Mouse (Mus musculus) CH12.LX (cell line): ENCODE results near the gene Uba2. TPM values are rescaled to one million over a fixed set of nuclear protein-coding genes. Genes with fewer than 3 reads are reported as not detected.
"Not testable (repeated sequence)": the region's sequence is repeated elsewhere in the genome, so short reads cannot be mapped to it uniquely, and the experiment has no call there.

Experiments
- DNase-seq: peaks from one replicate; pipeline ENCODE4 v3.0.0-alpha.2; 2013; ENCODE audit errors: extremely low read depth
- H3K27ac ChIP-seq: 2 replicates; pipeline ENCODE4 v1.5.1; 2012; ENCODE audit warnings: low read depth, mild to moderate bottlenecking, control low read depth, moderate library complexity; ENCODE audit not compliant: insufficient read depth
- H3K27me3 ChIP-seq: replicated peaks from 2 replicates; pipeline ENCODE3; 2012; ENCODE audit warnings: inconsistent platforms
- H3K36me3 ChIP-seq, 2 experiments: replicated peaks in 1 of 2; 2 replicates each; pipeline versions ENCODE3 to v1.6.1; 2012; ENCODE audit warnings: inconsistent platforms in 1 of 2, low read length in 1 of 2, mild to moderate bottlenecking in 1 of 2, mixed read lengths in 1 of 2, moderate library complexity in 1 of 2; ENCODE audit not compliant: control insufficient read depth in 1 of 2, insufficient read depth in 1 of 2
- H3K4me1 ChIP-seq, 2 experiments: 2 replicates each; pipeline ENCODE4 v1.6.1; 2012; ENCODE audit warnings: inconsistent platforms in 1 of 2, moderate library complexity in 1 of 2; ENCODE audit not compliant: insufficient read depth in 2 of 2, control insufficient read depth in 1 of 2
- H3K4me2 ChIP-seq: 2 replicates; pipeline ENCODE4 v1.6.1; 2012; ENCODE audit warnings: low read depth, mild to moderate bottlenecking, control low read depth; ENCODE audit not compliant: poor library complexity, insufficient read depth, severe bottlenecking
- H3K4me3 ChIP-seq, 3 experiments: fragments of 150-350 bp in 1 of 3; sonication (generic) in 1 of 3; replicated peaks in 1 of 3; 2 replicates each; pipeline versions ENCODE3 to v1.5.1; 2011 to 2012; ENCODE audit warnings: low read depth in 2 of 3, low read length in 2 of 3, mild to moderate bottlenecking in 2 of 3, moderate library complexity in 2 of 3, control low read depth in 1 of 3, improper control_type of control experiment in 1 of 3, inconsistent platforms in 1 of 3, mixed read lengths in 1 of 3; ENCODE audit not compliant: poor library complexity in 1 of 3
- H3K79me2 ChIP-seq: replicated peaks from 2 replicates; pipeline ENCODE4 v1.6.1; 2012; ENCODE audit warnings: mild to moderate bottlenecking, moderate library complexity; ENCODE audit not compliant: control insufficient read depth, poor library complexity, insufficient read depth, severe bottlenecking; ENCODE audit errors: extremely low read depth
- H3K9ac ChIP-seq: 2 replicates; pipeline ENCODE4 v1.6.1; 2012; ENCODE audit warnings: low read depth, mild to moderate bottlenecking, control low read depth, moderate library complexity; ENCODE audit not compliant: insufficient read depth
- H3K9me3 ChIP-seq: replicated peaks from 2 replicates; pipeline ENCODE3; 2012; ENCODE audit warnings: low read length, inconsistent platforms, mixed read lengths
- CHD1 ChIP-seq: IDR thresholded peaks from 2 replicates; pipeline ENCODE4 v1.6.1; 2012; ENCODE audit warnings: low read depth, low read length, improper control_type of control experiment, inconsistent platforms
- GABPA ChIP-seq: IDR thresholded peaks from 2 replicates; pipeline ENCODE4 v1.6.1; 2012; ENCODE audit warnings: low read depth, low read length, improper control_type of control experiment, inconsistent platforms; ENCODE audit not compliant: insufficient replicate concordance
- JUND ChIP-seq: conservative IDR thresholded peaks from 2 replicates; pipeline ENCODE4 v1.6.1; 2011; ENCODE audit warnings: low read depth, low read length, improper control_type of control experiment
- MAZ ChIP-seq: IDR thresholded peaks from 2 replicates; pipeline ENCODE4 v1.6.1; 2012; ENCODE audit warnings: low read depth, mild to moderate bottlenecking, inconsistent platforms, low read length, improper control_type of control experiment, moderate library complexity
- RCOR1 ChIP-seq: conservative IDR thresholded peaks from 2 replicates; pipeline ENCODE4 v1.6.1; 2012; ENCODE audit warnings: low read depth, mild to moderate bottlenecking, inconsistent platforms, low read length, improper control_type of control experiment
- SIN3A ChIP-seq: IDR thresholded peaks from 2 replicates; pipeline ENCODE4 v1.6.1; 2012; ENCODE audit warnings: low read length, improper control_type of control experiment, inconsistent platforms
- TBP ChIP-seq: conservative IDR thresholded peaks from 2 replicates; pipeline ENCODE4 v1.6.1; 2011; ENCODE audit warnings: low read depth, low read length, improper control_type of control experiment
- ZNF384 ChIP-seq: IDR thresholded peaks from 2 replicates; pipeline ENCODE4 v1.6.1; 2012; ENCODE audit warnings: low read depth, low read length, improper control_type of control experiment, inconsistent platforms
- dilution Hi-C: fragments of 300-500 bp; cut with MboI; formaldehyde crosslinking; loops from 2 replicates; pipeline ENCODE4 v1.14.3; 2020; ENCODE audit warnings: low sequenced_read_pairs; ENCODE audit not compliant: extremely low pct_unique_long_range_greater_than_20kb, extremely low pct_ligation_motif_present
- in situ Hi-C: fragments of 300-500 bp; cut with MboI; formaldehyde crosslinking; loops from 3 replicates; pipeline ENCODE4 v1.14.3; 2019; ENCODE audit warnings: low sequenced_read_pairs, low pct_ligation_motif_present, low pct_unique_long_range_greater_than_20kb, mixed read lengths
- polyA plus RNA-seq: library from polyadenylated mRNA; unstranded; fragments of >175 nt; gene quantifications from 2 replicates; pipeline ENCODE4 v1.2.1, GENCODE M21; 2012; ENCODE audit warnings: low read depth; ENCODE audit not compliant: insufficient read length
- total RNA-seq, 2 experiments: library from RNA; depleted of rRNA; stranded (reverse); fragments of 300-350 nt in 1 of 2; fragments of >200 nt in 1 of 2; gene quantifications; 2 replicates each; pipeline ENCODE4 v1.2.3; 2012 to 2014

The Uba2 gene
- total and polyA plus RNA-seq, 3 experiments, result 161 to 341 (median 180) TPM

- Histone ChIP-seq H3K9me3 (no peaks in the 10 kb centered on the region), H3K4me1 (peaks cover 0 to 20% of the 10 kb centered on the region in 2 experiments; a peak in 2 of 4 replicates), H3K4me3 (no peak overlapping the region), H3K4me2 (no peak overlapping the region), H3K27me3 (no peaks in the 10 kb centered on the region), H3K79me2 (no peaks in the 10 kb centered on the region), H3K27ac (0 out of 2 replicates have a peak overlapping the region, but pooled peaks have one; percentile 10), H3K36me3 (peaks cover 57 to 74% of the 10 kb centered on the region in 2 experiments), H3K9ac (no peak overlapping the region)
- dilution Hi-C loops (no loop called here), in situ Hi-C loops (no loop called here)
- DNase-seq, result peak; percentile 43
- TF ChIP-seq ZNF384 (no peak), TBP (no peak), GABPA (no peak), JUND (no peak), CHD1 (no peak)
Observed at GRCm38 (mm10) chr7:34189376-34189989, 20.1 kb upstream of the Uba2 start.

GRCm38 (mm10) chr7:34183794-34184193, 14.4 kb upstream of the Uba2 start:
- peaks cover 39 to 57% of the 10 kb centered on the region in 2 experiments for H3K36me3 ChIP-seq
- no peaks in the 10 kb centered on the region for H3K79me2 ChIP-seq
- dilution Hi-C loops, result no loop called here
- no peaks in the 10 kb centered on the region for H3K9me3 ChIP-seq
- H3K4me2 ChIP-seq, result no peak overlapping the region
- TF ChIP-seq SIN3A, result no peak
- no peak for TF ChIP-seq MAZ
- H3K4me3 ChIP-seq, result no peak overlapping the region
- no peak overlapping the region for H3K27ac ChIP-seq
- peaks cover 0 to 2% of the 10 kb centered on the region in 2 experiments; a peak in 1 of 4 replicates for H3K4me1 ChIP-seq
- DNase-seq, result no peak
- no peak overlapping the region for H3K9ac ChIP-seq
- in situ Hi-C loops, result no loop called here
- no peaks in the 10 kb centered on the region for H3K27me3 ChIP-seq

GRCm38 (mm10) chr7:34183356-34183755, 14.0 kb upstream of the Uba2 start:
- no peak overlapping the region for H3K27ac ChIP-seq
- no peak for TF ChIP-seq RCOR1
- TF ChIP-seq, all 38 proteins: peak for 0
- Histone ChIP-seq H3K27me3 (no peaks in the 10 kb centered on the region), H3K9me3 (no peaks in the 10 kb centered on the region), H3K79me2 (no peaks in the 10 kb centered on the region), H3K9ac (no peak overlapping the region), H3K4me3 (no peak overlapping the region), H3K4me1 (no peaks in the 10 kb centered on the region), H3K4me2 (no peak overlapping the region), H3K36me3 (peaks cover 35 to 54% of the 10 kb centered on the region in 2 experiments)
- DNase-seq, result no peak
- dilution Hi-C loops (no loop called here), in situ Hi-C loops (no loop called here)

GRCm38 (mm10) chr7:34176241-34176640, 6.8 kb upstream of the Uba2 start:
- H3K36me3 ChIP-seq, DNase-seq, H3K4me3 ChIP-seq, H3K4me1 ChIP-seq, H3K4me2 ChIP-seq, H3K27ac ChIP-seq, dilution Hi-C loops, in situ Hi-C loops, H3K9me3 ChIP-seq, H3K9ac ChIP-seq, H3K79me2 ChIP-seq, H3K27me3 ChIP-seq: not testable (repeated sequence)
